Mouse (Mus musculus) kidney, adult 9 months (tissue): ENCODE data around the gene Dvl3.
"Not testable (repeated sequence)": the region's sequence is repeated elsewhere in the genome, so short reads cannot be mapped to it uniquely, and the experiment has no call there.

ENCODE experiments used
- DNase-seq: peaks from one replicate; pipeline ENCODE4 v3.0.0; 2022

The Dvl3 gene

GRCm38 (mm10) chr16:20516726-20517201, at the start of gene Dvl3:
Dvl3 (plus strand) TSS chr16:20516982.
- DNase-seq = peak; percentile 93

- peak; percentile 66 for DNase-seq
Observed at GRCm38 (mm10) chr16:20470981-20471380, 45.8 kb upstream of the Dvl3 start.

GRCm38 (mm10) chr16:20471686-20472085, 45.1 kb upstream of the Dvl3 start:
- DNase-seq = peak; percentile 81

- no peak for DNase-seq
Observed at GRCm38 (mm10) chr16:20473748-20474147, 43.0 kb upstream of the Dvl3 start.

GRCm38 (mm10) chr16:20474211-20474610, 42.6 kb upstream of the Dvl3 start:
- no peak for DNase-seq

- DNase-seq = no peak
Observed at GRCm38 (mm10) chr16:20474786-20475185, 42.0 kb upstream of the Dvl3 start.

GRCm38 (mm10) chr16:20475335-20475734, 41.4 kb upstream of the Dvl3 start:
- DNase-seq = no peak

GRCm38 (mm10) chr16:20476857-20477256, 39.9 kb upstream of the Dvl3 start:
- DNase-seq = peak; percentile 39

GRCm38 (mm10) chr16:20477270-20477669, 39.5 kb upstream of the Dvl3 start:
- no peak for DNase-seq

- peak; percentile 90 for DNase-seq
Observed at GRCm38 (mm10) chr16:20478504-20478903, 38.3 kb upstream of the Dvl3 start.

- not testable (repeated sequence) for DNase-seq
Observed at GRCm38 (mm10) chr16:20479026-20479760, 37.6 kb upstream of the Dvl3 start.

GRCm38 (mm10) chr16:20480115-20480514, 36.7 kb upstream of the Dvl3 start:
- peak; percentile 73 for DNase-seq

- no peak for DNase-seq
Observed at GRCm38 (mm10) chr16:20481746-20482145, 35.0 kb upstream of the Dvl3 start.

GRCm38 (mm10) chr16:20483716-20484115, 33.1 kb upstream of the Dvl3 start:
- DNase-seq = not testable (repeated sequence)

- no peak for DNase-seq
Observed at GRCm38 (mm10) chr16:20485061-20485460, 31.7 kb upstream of the Dvl3 start.

- DNase-seq = peak; percentile 90
Observed at GRCm38 (mm10) chr16:20486048-20486447, 30.7 kb upstream of the Dvl3 start.

- DNase-seq = no peak
Observed at GRCm38 (mm10) chr16:20488151-20488550, 28.6 kb upstream of the Dvl3 start.

GRCm38 (mm10) chr16:20488751-20489150, 28.0 kb upstream of the Dvl3 start:
- not testable (repeated sequence) for DNase-seq

- no peak for DNase-seq
Observed at GRCm38 (mm10) chr16:20489233-20489632, 27.5 kb upstream of the Dvl3 start.

GRCm38 (mm10) chr16:20490581-20490980, 26.2 kb upstream of the Dvl3 start:
- DNase-seq = peak; percentile 26

GRCm38 (mm10) chr16:20491301-20491700, 25.5 kb upstream of the Dvl3 start:
- DNase-seq = no peak

GRCm38 (mm10) chr16:20493452-20493851, 23.3 kb upstream of the Dvl3 start:
- DNase-seq = no peak

GRCm38 (mm10) chr16:20496671-20497600, 19.8 kb upstream of the Dvl3 start:
- DNase-seq = peak; percentile 86
